Mouse (Mus musculus) ES-E14 (cell line): Measurements from ENCODE around the gene Gm16506. TPM values are rescaled to one million over a fixed set of nuclear protein-coding genes. Genes with fewer than 3 reads are reported as not detected.
"Not testable (repeated sequence)": the region's sequence is repeated elsewhere in the genome, so short reads cannot be mapped to it uniquely, and the experiment has no call there.

Source experiments
- DNase-seq: peaks from one replicate; pipeline ENCODE4 v3.0.0-alpha.2; 2013; ENCODE audit warnings: low read depth, low spot score
- H3K27ac ChIP-seq: 2 replicates; pipeline ENCODE4 v1.5.1; 2012; ENCODE audit warnings: low read depth, mild to moderate bottlenecking, low read length, moderate library complexity, mixed read lengths; ENCODE audit not compliant: poor library complexity, insufficient read depth, severe bottlenecking
- H3K36me3 ChIP-seq: 2 replicates; pipeline ENCODE4 v1.6.1; 2012; ENCODE audit warnings: mild to moderate bottlenecking, low read length, moderate library complexity, mixed read lengths; ENCODE audit not compliant: control insufficient read depth, poor library complexity, insufficient read depth, severe bottlenecking
- H3K4me1 ChIP-seq, 2 experiments: fragments of 150-350 bp in 1 of 2; sonication (generic) in 1 of 2; 2 replicates each; pipeline ENCODE4 v1.6.1; 2012; ENCODE audit warnings: low read length in 2 of 2, mild to moderate bottlenecking in 1 of 2, mixed read lengths in 1 of 2; ENCODE audit not compliant: control insufficient read depth in 2 of 2, insufficient read depth in 2 of 2, poor library complexity in 1 of 2
- H3K4me3 ChIP-seq, 2 experiments: fragments of 150-350 bp in 1 of 2; sonication (generic) in 1 of 2; 2 replicates each; pipeline ENCODE4 v1.5.1; 2012; ENCODE audit warnings: low read length in 2 of 2, low read depth in 1 of 2, mild to moderate bottlenecking in 1 of 2, mixed read lengths in 1 of 2; ENCODE audit not compliant: insufficient read depth in 1 of 2, poor library complexity in 1 of 2, severe bottlenecking in 1 of 2
- H3K9ac ChIP-seq: 2 replicates; pipeline ENCODE4 v1.6.1; 2012; ENCODE audit warnings: low read depth, mild to moderate bottlenecking, low read length, mixed read lengths; ENCODE audit not compliant: poor library complexity, insufficient read depth, severe bottlenecking
- H3K9me3 ChIP-seq: fragments of 150-350 bp; sonication (generic); 2 replicates; pipeline ENCODE4 v1.6.1; 2012; ENCODE audit warnings: low read depth, mild to moderate bottlenecking, low read length; ENCODE audit not compliant: control insufficient read depth, insufficient read depth
- in situ Hi-C, 2 experiments: fragments of 600-800 bp; cut with MboI; formaldehyde crosslinking; loops; one replicate each; pipeline ENCODE4 v1.15.1; 2025; ENCODE audit warnings: low sequenced_read_pairs in 2 of 2, inconsistent platforms in 1 of 2; ENCODE audit not compliant: unreplicated experiment in 2 of 2
- total RNA-seq: library from RNA; depleted of rRNA; stranded (reverse); fragments of 300-350 nt; gene quantifications from 2 replicates; pipeline ENCODE4 v1.2.3, GENCODE M21; 2012; rRNA removed

The Gm16506 gene
- total RNA-seq: not detected in 2 replicates

GRCm38 (mm10) chr14:43727385-43727784, at the start of gene Gm16506:
Gene Gm16506, minus strand, starts transcription at chr14:43727485.
- H3K9me3 ChIP-seq, H3K4me1 ChIP-seq, H3K27ac ChIP-seq, DNase-seq, H3K4me3 ChIP-seq, H3K9ac ChIP-seq, H3K36me3 ChIP-seq, in situ Hi-C loops: not testable (repeated sequence)

GRCm38 (mm10) chr14:43747566-43747965, 20.3 kb upstream of the Gm16506 start, which contains the start of gene Gm6526:
Gene Gm6526, plus strand, starts transcription at chr14:43747866.
- H3K9me3 ChIP-seq, DNase-seq, H3K4me3 ChIP-seq, H3K27ac ChIP-seq, H3K4me1 ChIP-seq, H3K36me3 ChIP-seq, H3K9ac ChIP-seq, in situ Hi-C loops: not testable (repeated sequence)

- H3K4me1 ChIP-seq, H3K9me3 ChIP-seq, H3K36me3 ChIP-seq, in situ Hi-C loops, H3K4me3 ChIP-seq, H3K27ac ChIP-seq, DNase-seq, H3K9ac ChIP-seq: not testable (repeated sequence)
Measured at GRCm38 (mm10) chr14:43697621-43698020, 29.7 kb downstream of the Gm16506 start, which contains the start of gene Gm7324. Gene Gm7324, plus strand, starts transcription at chr14:43697828.

GRCm38 (mm10) chr14:43677099-43677498, 50.2 kb downstream of the Gm16506 start, which contains the start of gene Gm8165:
Gene Gm8165, minus strand, starts transcription at chr14:43677199.
- H3K4me1 ChIP-seq, DNase-seq, H3K36me3 ChIP-seq, H3K9me3 ChIP-seq, in situ Hi-C loops, H3K4me3 ChIP-seq, H3K9ac ChIP-seq, H3K27ac ChIP-seq: not testable (repeated sequence)

Other genes starting within 250 kb of the Gm16506 start
- not detected in 2 replicates for gene Gm5799, start 183.9 kb downstream of the Gm16506 start, total RNA-seq
- gene Gm17654, start 148.3 kb downstream of the Gm16506 start, total RNA-seq: not detected in 2 replicates
- not detected in 2 replicates for gene Gm10375, start 119.5 kb downstream of the Gm16506 start, total RNA-seq
- not detected in 2 replicates for gene Gm8165, start 50.3 kb downstream of the Gm16506 start, total RNA-seq
- gene Gm7324, start 29.7 kb downstream of the Gm16506 start, total RNA-seq: 0.42 and 1.3 TPM in 2 replicates
- gene Gm6526, start 20.4 kb upstream of the Gm16506 start, total RNA-seq: not detected in 2 replicates
- gene Gm8180, start 57.3 kb upstream of the Gm16506 start, total RNA-seq: not detected in 2 replicates
- gene Ear1, start 148.0 kb upstream of the Gm16506 start, total RNA-seq: not detected in 2 replicates
- not detected in 2 replicates for gene Ear10, start 196.1 kb upstream of the Gm16506 start, total RNA-seq
- 0.58 and 0.67 TPM in 2 replicates for gene Gm8113, start 197.9 kb upstream of the Gm16506 start, total RNA-seq
- not detected in 2 replicates for gene Ang5, start 229.6 kb upstream of the Gm16506 start, total RNA-seq